Comparison of ENCODE assay signal across 8 mouse cellular contexts in the genomic region with DNA sequence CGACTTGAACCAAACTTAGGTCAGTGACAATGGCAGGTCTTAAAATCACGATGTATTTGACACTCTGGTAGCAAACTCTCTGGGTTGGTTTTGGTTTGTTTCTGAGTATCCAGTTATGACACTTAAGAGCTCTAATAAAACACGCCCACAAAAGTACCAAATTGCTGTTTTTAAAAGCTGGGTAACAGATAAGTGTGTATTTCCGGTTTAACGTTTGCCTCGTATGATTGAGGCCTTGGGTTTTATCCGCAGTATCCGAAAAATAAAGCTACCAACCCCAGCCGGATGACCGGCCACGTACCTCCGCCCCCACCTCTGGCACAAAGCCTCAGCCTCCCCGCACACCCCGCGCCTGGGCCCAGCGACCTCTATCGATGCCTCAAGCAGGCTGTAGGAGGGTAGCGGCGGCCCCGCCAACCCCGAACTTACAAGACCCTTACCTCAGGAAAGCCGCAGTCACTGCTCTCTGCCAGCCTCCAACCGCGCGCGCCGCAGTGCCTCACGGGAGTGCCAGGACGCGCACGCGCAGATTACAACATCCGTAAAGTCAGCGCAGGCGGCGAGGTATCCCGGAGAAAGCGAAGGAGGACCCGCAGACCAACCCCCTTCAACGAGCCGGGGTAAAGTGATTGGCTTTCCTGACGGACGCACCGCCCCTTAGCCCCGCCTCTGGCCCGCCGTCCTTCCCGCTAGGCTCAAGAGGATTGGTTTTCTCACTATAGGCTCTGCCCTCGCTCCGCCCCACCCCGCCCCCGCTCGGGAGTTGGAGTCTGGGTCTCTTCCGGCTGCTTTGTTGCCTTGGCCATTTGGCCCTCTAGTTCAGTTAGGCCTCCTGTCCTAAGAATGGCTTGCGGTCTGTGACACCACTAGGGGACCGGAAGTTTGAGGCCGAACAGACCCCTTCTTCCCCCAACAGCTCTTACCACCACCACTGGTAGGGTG. TPM values are rescaled to one million over a fixed set of nuclear protein-coding genes. Genes with fewer than 3 reads are reported as not detected.
A peak's percentile ranks its signal among the peaks of the same experiment; 100 is the strongest.
DNase-seq lines count a peak whose midpoint lies in the region; ATAC-seq lines count a peak whose summit lies in the region.

Gene Poln (minus strand): TSS at position 499 of the 942 bp plus-strand sequence.
Gene Haus3 (minus strand): TSS at position 578 of the 942 bp plus-strand sequence.

- H3K36me3 ChIP-seq in forebrain, embryonic 14.5 days (ENCODE audit: control insufficient read depth, insufficient read depth, low read length): peaks cover 18% of the 10 kb centered on the region; the same call in 1 of the 2 replicates
- H3K36me3 ChIP-seq in neural tube, embryonic 15.5 days: peaks cover 18% of the 10 kb centered on the region

- no peaks in the 10 kb centered on the region for H3K27me3 ChIP-seq in forebrain, embryonic 14.5 days (replicated peaks; ENCODE audit: control insufficient read depth, insufficient read depth, low read length)
- H3K27me3 ChIP-seq in neural tube, embryonic 15.5 days (replicated peaks): no peaks in the 10 kb centered on the region

- H3K9ac ChIP-seq in forebrain, embryonic 14.5 days (ENCODE audit: low read length): peak within 1 kb of the TSS; percentile 80
- peak within 1 kb of the TSS; percentile 87 for H3K9ac ChIP-seq in neural tube, embryonic 15.5 days (replicated peaks)

- peaks cover 8% of the 10 kb centered on the region; the same call in 1 of the 2 replicates for H3K4me1 ChIP-seq in forebrain, embryonic 14.5 days (ENCODE audit: control insufficient read depth, insufficient read depth, low read length)
- peaks cover 20% of the 10 kb centered on the region for H3K4me1 ChIP-seq in neural tube, embryonic 15.5 days

- no peaks in the 10 kb centered on the region for H3K9me3 ChIP-seq in forebrain, embryonic 14.5 days (replicated peaks; ENCODE audit: control insufficient read depth, low read length)
- H3K9me3 ChIP-seq in neural tube, embryonic 15.5 days (replicated peaks): no peaks in the 10 kb centered on the region

- peak; percentile 100 for ATAC-seq in forebrain, embryonic 14.5 days
- ATAC-seq in neural tube, embryonic 15.5 days (ENCODE audit: low FRiP score): peak; percentile 100

- peak; percentile 99 for DNase-seq in ES-CJ7 (ENCODE audit: low read depth, low spot score)
- peak; percentile 95 for DNase-seq in cerebellum, adult 11 months
- DNase-seq in forebrain, embryonic 14.5 days (ENCODE audit: low spot score): peak; percentile 99
- DNase-seq in heart, postnatal 14 days: peak; percentile 96
- peak; percentile 98 for DNase-seq in layer of hippocampus, adult 11-12 months (ENCODE audit: low spot score)
- peak; percentile 98 to 99 for DNase-seq in lung, adult 18-20 months
- peak; percentile 98 for DNase-seq in testis, postnatal 14 days (ENCODE audit: low spot score)

- under 1% methylated on average over 57 of the region's 57 CpGs for WGBS in forebrain, embryonic 14.5 days
- under 1% methylated on average over 57 of the region's 57 CpGs for WGBS in neural tube, embryonic 15.5 days

- peak within 1 kb of the TSS; percentile 61 for H3K4me2 ChIP-seq in forebrain, embryonic 14.5 days (ENCODE audit: low read length)
- peak within 1 kb of the TSS; percentile 66 for H3K4me2 ChIP-seq in neural tube, embryonic 15.5 days

- H3K27ac ChIP-seq in forebrain, embryonic 14.5 days (ENCODE audit: low read depth, low read length): peak within 1 kb of the TSS; percentile 86
- peak within 1 kb of the TSS; percentile 88 for H3K27ac ChIP-seq in neural tube, embryonic 15.5 days (replicated peaks)

- peak within 1 kb of the TSS; percentile 73 for H3K4me3 ChIP-seq in forebrain, embryonic 14.5 days (ENCODE audit: low read depth, low read length)
- peak within 1 kb of the TSS; percentile 88 for H3K4me3 ChIP-seq in neural tube, embryonic 15.5 days (replicated peaks)

- intact Hi-C loops in heart, postnatal 14 days (cut with DNase I): no loop called here

RNA-seq across cellular contexts. Expression of gene Poln, which starts in this region (rescaled TPM):
- polyA plus RNA-seq in forebrain, embryonic 14.5 days (2014; fragmentation: Nextera tagmentation; extraction: Ambion mirVana): 0.49 and 0.89 TPM in 2 replicates
- 1 to 10 TPM in 1 of 2 experiments, under 1 TPM in 1; 0.98 to 2.0 TPM for total RNA-seq in heart, postnatal 14 days (2021)
- polyA plus RNA-seq in neural tube, embryonic 15.5 days (2015; fragmentation: Nextera tagmentation; extraction: Ambion mirVana): 0.31 and 0.52 TPM in 2 replicates

RNA-seq across cellular contexts. Expression of gene Haus3, which starts in this region (rescaled TPM):
- 19.2 and 23.1 TPM in 2 replicates for polyA plus RNA-seq in forebrain, embryonic 14.5 days (2014; fragmentation: Nextera tagmentation; extraction: Ambion mirVana)
- 1 to 10 TPM; 6.0 to 7.1 TPM for total RNA-seq in heart, postnatal 14 days (2021)
- 13.1 and 19.2 TPM in 2 replicates for polyA plus RNA-seq in neural tube, embryonic 15.5 days (2015; fragmentation: Nextera tagmentation; extraction: Ambion mirVana)

Comparison
In these comparisons a context has a peak if more than half of its experiments do, and no peak if none do; other contexts are left out.
1. Peak in every context shown above with its lines: DNase-seq, ATAC-seq, H3K4me3 ChIP-seq and H3K27ac ChIP-seq.